Mouse (Mus musculus) liver, postnatal 0 days (tissue): ENCODE measurements around the gene D030056L22Rik. TPM values are rescaled to one million over a fixed set of nuclear protein-coding genes. Genes with fewer than 3 reads are reported as not detected.
A peak's percentile ranks its signal among the peaks of the same experiment; 100 is the strongest.

Source experiments
- ATAC-seq: fragments of 200-750 bp; cut with Nextera tagmentation; 2 replicates; pipeline ENCODE4 v1.8.0; 2017; ENCODE audit warnings: mild to moderate bottlenecking, moderate library complexity
- DNase-seq: peaks from one replicate; pipeline ENCODE4 v3.0.0-alpha.2; 2016
- H3K27ac ChIP-seq: fragments of 300-500 bp; sonication (generic); 2 replicates; pipeline ENCODE4 v1.5.1; 2014; ENCODE audit warnings: antibody characterized with exemption, moderate library complexity, mild to moderate bottlenecking, low read depth
- H3K27me3 ChIP-seq: fragments of 300-500 bp; sonication (generic); 2 replicates; pipeline ENCODE4 v1.6.1; 2014; ENCODE audit warnings: low read length, control low read depth, mixed read lengths; ENCODE audit not compliant: insufficient read depth
- H3K36me3 ChIP-seq: fragments of 300-500 bp; sonication (generic); replicated peaks from 2 replicates; pipeline ENCODE4 v1.6.1; 2014; ENCODE audit warnings: mild to moderate bottlenecking, control low read depth, low read length, moderate library complexity, mixed read lengths; ENCODE audit not compliant: insufficient read depth
- H3K4me1 ChIP-seq: fragments of 300-500 bp; sonication (generic); 2 replicates; pipeline ENCODE4 v1.6.1; 2014; ENCODE audit warnings: antibody characterized with exemption, mild to moderate bottlenecking, control low read depth; ENCODE audit not compliant: insufficient read depth
- H3K4me2 ChIP-seq: fragments of 300-500 bp; sonication (generic); 2 replicates; pipeline ENCODE4 v1.6.1; 2014; ENCODE audit warnings: low read depth, mild to moderate bottlenecking, low read length, moderate library complexity, mixed read lengths
- H3K4me3 ChIP-seq: fragments of 300-500 bp; sonication (generic); 2 replicates; pipeline ENCODE4 v1.5.1; 2014; ENCODE audit warnings: low read depth, low read length
- H3K9ac ChIP-seq: fragments of 300-500 bp; sonication (generic); replicated peaks from 2 replicates; pipeline ENCODE4 v1.6.1; 2014; ENCODE audit warnings: mild to moderate bottlenecking, moderate library complexity
- H3K9me3 ChIP-seq: fragments of 300-500 bp; sonication (generic); 2 replicates; pipeline ENCODE4 v1.6.1; 2016; ENCODE audit warnings: mild to moderate bottlenecking, control low read depth, low read length, mixed read lengths
- CTCF ChIP-seq: sonication (generic); IDR thresholded peaks from 2 replicates; pipeline ENCODE4 v1.5.1; 2016; ENCODE audit warnings: antibody characterized with exemption, low read depth
- EP300 ChIP-seq: IDR thresholded peaks from 2 replicates; pipeline ENCODE4 v1.6.1; 2016; ENCODE audit warnings: antibody characterized with exemption, low read depth, mild to moderate bottlenecking
- WGBS: fragments of 180-500 bp; shearing (Covaris S2); extraction: QIAGEN DNeasy Blood & Tissue Kit; methylation state at CpG from one replicate; pipeline ENCODE4 v1.1.7; 2014; ENCODE audit not compliant: insufficient replicate concordance; 5-methylcytosine and 5-hydroxymethylcytosine counted together
- polyA plus RNA-seq: library from polyadenylated mRNA; unstranded; fragments of >200 nt; fragmentation: Nextera tagmentation; extraction: Ambion mirVana; gene quantifications from 2 replicates; pipeline ENCODE4 v1.2.1, GENCODE M21; 2015

Gene D030056L22Rik
- polyA plus RNA-seq, 1 experiment from 2014 or later, result 18.2 TPM

GRCm38 (mm10) chr19:18672498-18672897 lies 40.5 kb upstream of the D030056L22Rik start:
- no peak overlapping the region for H3K27ac ChIP-seq

GRCm38 (mm10) chr19:18673116-18673515 lies 39.9 kb upstream of the D030056L22Rik start:
- Histone ChIP-seq H3K27ac (no peak overlapping the region), H3K4me1 (peaks cover 22% of the 10 kb centered on the region), H3K9ac (peak overlapping the region; percentile 86; the same call in 1 of the 2 replicates), H3K4me2 (peak overlapping the region; percentile 72), H3K9me3 (no peaks in the 10 kb centered on the region), H3K27me3 (no peaks in the 10 kb centered on the region), H3K4me3 (no peak overlapping the region), H3K36me3 (no peaks in the 10 kb centered on the region)
- no peak for TF ChIP-seq CTCF
- TF ChIP-seq EP300, result no peak
- no peak for DNase-seq
- 63% methylated on average over 4 of the region's 4 CpGs for WGBS
- ATAC-seq, result no peak

More at GRCm38 (mm10) chr19:18672498-18672897, 40.5 kb upstream of the D030056L22Rik start:
- peak overlapping the region; percentile 72 for H3K4me2 ChIP-seq
- WGBS, result 52% methylated on average over 3 of the region's 3 CpGs
- DNase-seq (no peak), ATAC-seq (no peak)
- H3K9ac ChIP-seq, result peak overlapping the region; percentile 86
- no peaks in the 10 kb centered on the region for H3K9me3 ChIP-seq
- TF ChIP-seq CTCF (no peak), EP300 (no peak)
- H3K27me3 ChIP-seq, result no peaks in the 10 kb centered on the region
- peaks cover 22% of the 10 kb centered on the region for H3K4me1 ChIP-seq
- H3K4me3 ChIP-seq, result peak overlapping the region; percentile 84
- H3K36me3 ChIP-seq, result no peaks in the 10 kb centered on the region

GRCm38 (mm10) chr19:18682142-18682541 lies 30.9 kb upstream of the D030056L22Rik start:
- ATAC-seq, result peak; percentile 56
- Histone ChIP-seq H3K27ac (no peak overlapping the region), H3K9ac (no peak overlapping the region)

GRCm38 (mm10) chr19:18687556-18687955 lies 25.4 kb upstream of the D030056L22Rik start:
- H3K36me3 ChIP-seq, result no peaks in the 10 kb centered on the region
- ATAC-seq (peak; percentile 72), DNase-seq (peak; percentile 68)
- no peaks in the 10 kb centered on the region for H3K9me3 ChIP-seq
- H3K4me1 ChIP-seq, result peaks cover under 1% of the 10 kb centered on the region; the same call in 1 of the 2 replicates
- peak; percentile 96 for TF ChIP-seq CTCF
- no peak for TF ChIP-seq EP300
- H3K27me3 ChIP-seq, result no peaks in the 10 kb centered on the region
- H3K9ac ChIP-seq, result no peak overlapping the region
- H3K4me2 ChIP-seq, result no peak overlapping the region
- no peak overlapping the region for H3K4me3 ChIP-seq
- H3K27ac ChIP-seq, result no peak overlapping the region
- WGBS, result 64% methylated on average over 3 of the region's 3 CpGs

More at GRCm38 (mm10) chr19:18682142-18682541, 30.9 kb upstream of the D030056L22Rik start:
- Histone ChIP-seq H3K4me3 (no peak overlapping the region), H3K4me2 (no peak overlapping the region), H3K27me3 (no peaks in the 10 kb centered on the region), H3K4me1 (no peaks in the 10 kb centered on the region), H3K9me3 (no peaks in the 10 kb centered on the region), H3K36me3 (peaks cover 17% of the 10 kb centered on the region)
- 37% methylated on average over 4 of the region's 4 CpGs for WGBS
- TF ChIP-seq EP300 (no peak), CTCF (peak; percentile 64)
- no peak for DNase-seq

GRCm38 (mm10) chr19:18692176-18692575 lies 20.8 kb upstream of the D030056L22Rik start:
- no peak overlapping the region for H3K4me3 ChIP-seq
- 0 out of 2 replicates have a peak, but pooled peaks cover 5% of the 10 kb centered on the region for H3K36me3 ChIP-seq
- ATAC-seq (peak; percentile 86), DNase-seq (no peak)
- peak overlapping the region; percentile 56 for H3K27ac ChIP-seq
- H3K4me2 ChIP-seq, result peak overlapping the region; percentile 46
- WGBS, result 30% methylated on average over 3 of the region's 3 CpGs
- no peaks in the 10 kb centered on the region for H3K27me3 ChIP-seq
- H3K9me3 ChIP-seq, result no peaks in the 10 kb centered on the region
- H3K4me1 ChIP-seq, result peaks cover 12% of the 10 kb centered on the region
- no peak overlapping the region for H3K9ac ChIP-seq
- TF ChIP-seq CTCF (no peak), EP300 (peak; percentile 94)

GRCm38 (mm10) chr19:18692768-18693167 lies 20.2 kb upstream of the D030056L22Rik start:
- H3K4me1 ChIP-seq, result peaks cover 12% of the 10 kb centered on the region
- TF ChIP-seq CTCF (no peak), EP300 (no peak)
- H3K9me3 ChIP-seq, result no peaks in the 10 kb centered on the region
- WGBS, result 81% methylated on average over 2 of the region's 2 CpGs
- peak overlapping the region; percentile 56 for H3K27ac ChIP-seq
- no peak for DNase-seq
- peaks cover 6% of the 10 kb centered on the region; the same call in 1 of the 2 replicates for H3K36me3 ChIP-seq
- H3K4me3 ChIP-seq, result no peak overlapping the region
- no peaks in the 10 kb centered on the region for H3K27me3 ChIP-seq
- peak overlapping the region; percentile 46 for H3K4me2 ChIP-seq
- H3K9ac ChIP-seq, result no peak overlapping the region
- ATAC-seq, result no peak
